Mouse (Mus musculus): Measurements from ENCODE around the gene Sesn3. TPM values are rescaled to one million over a fixed set of nuclear protein-coding genes. Genes with fewer than 3 reads are reported as not detected.

The Sesn3 gene
- total and polyA plus RNA-seq, 3 experiments, result 1.5 to 6.0 TPM; not detected in 1

- peak overlapping the region; percentile 85 for H3K27ac ChIP-seq (ENCODE audit: control insufficient read depth, low read depth, low read length)
- no peak for TF ChIP-seq ZC3H11A (IDR thresholded peaks at IDR 0.05; ENCODE audit: low read depth, low read length)
- TF ChIP-seq USF1 (IDR thresholded peaks at IDR 0.05; ENCODE audit: low read depth, low read length), result no peak
- peak; percentile 56; the same call in 1 of the 2 replicates for TF ChIP-seq ETS1 (IDR thresholded peaks at IDR 0.05; ENCODE audit: low read depth, low read length)
- no peak for TF ChIP-seq CTCF (IDR thresholded peaks at IDR 0.05 in 2 of 3, conservative IDR thresholded peaks at IDR 0.05 in 1 of 3; ENCODE audit: control insufficient read depth in 1 of 3, insufficient read depth in 1 of 3, low read depth in 2 of 3, low read length in 3 of 3, poor library complexity in 1 of 3, severe bottlenecking in 1 of 3)
- TF ChIP-seq TCF12 (IDR thresholded peaks at IDR 0.05; ENCODE audit: low read depth, low read length), result peak; percentile 61; the same call in 1 of the 2 replicates
- no peak for TF ChIP-seq MAFK (IDR thresholded peaks at IDR 0.05; ENCODE audit: borderline replicate concordance, low read depth, low read length)
- no peak for TF ChIP-seq E2F4 (IDR thresholded peaks at IDR 0.05; ENCODE audit: borderline replicate concordance, low read depth, low read length)
- TF ChIP-seq MAX (IDR thresholded peaks at IDR 0.05; ENCODE audit: low read length), result peak; percentile 49; the same call in 1 of the 2 replicates
- TF ChIP-seq BHLHE40 (IDR thresholded peaks at IDR 0.05; ENCODE audit: borderline replicate concordance, low read depth, low read length), result no peak
- TF ChIP-seq UBTF (IDR thresholded peaks at IDR 0.05; ENCODE audit: borderline replicate concordance, insufficient read depth, low read depth, low read length), result no peak
- no peak for TF ChIP-seq POLR2A (IDR thresholded peaks at IDR 0.05; ENCODE audit: control insufficient read depth in 1 of 2, insufficient read depth in 1 of 2, low read depth in 1 of 2, low read length in 2 of 2, poor library complexity in 1 of 2)
- no peak for TF ChIP-seq ELF1 (IDR thresholded peaks at IDR 0.05; ENCODE audit: low read depth, low read length)
- no peak for TF ChIP-seq HCFC1 (IDR thresholded peaks at IDR 0.05; ENCODE audit: low read depth, low read length)
- TF ChIP-seq MYC (IDR thresholded peaks at IDR 0.05; ENCODE audit: low read depth, low read length), result no peak
- TF ChIP-seq JUND (IDR thresholded peaks at IDR 0.05; ENCODE audit: low read depth, low read length), result no peak
- TF ChIP-seq EP300 (IDR thresholded peaks at IDR 0.05; ENCODE audit: low read depth in 1 of 2, low read length in 2 of 2), result peak in 1 of 2 experiments; percentile 73
- peak; percentile 57; the same call in 1 of the 2 replicates for TF ChIP-seq RCOR1 (IDR thresholded peaks at IDR 0.05; ENCODE audit: low read depth, low read length)
- no peak for TF ChIP-seq KAT2A (conservative IDR thresholded peaks at IDR 0.05; ENCODE audit: low read depth, low read length)
- TF ChIP-seq NELFE (IDR thresholded peaks at IDR 0.05; ENCODE audit: low read depth, low read length), result no peak
- peak; percentile 90 for TF ChIP-seq GATA1 (IDR thresholded peaks at IDR 0.05; ENCODE audit: low read depth, low read length)
- no peak for TF ChIP-seq MXI1 (IDR thresholded peaks at IDR 0.05; ENCODE audit: low read depth, low read length)
- no peak for TF ChIP-seq POLR2AphosphoS5 (IDR thresholded peaks at IDR 0.05; ENCODE audit: borderline replicate concordance, low read depth, low read length)
- TF ChIP-seq ZMIZ1 (IDR thresholded peaks at IDR 0.05; ENCODE audit: low read depth, low read length), result no peak
- TF ChIP-seq SIN3A (IDR thresholded peaks at IDR 0.05; ENCODE audit: low read length), result no peak
- TF ChIP-seq NRF1 (IDR thresholded peaks at IDR 0.05; ENCODE audit: insufficient read depth, low read depth, low read length, poor library complexity, severe bottlenecking), result no peak
- no peak for TF ChIP-seq SMC3 (IDR thresholded peaks at IDR 0.05; ENCODE audit: low read depth, low read length)
- TF ChIP-seq ZKSCAN1 (IDR thresholded peaks at IDR 0.05; ENCODE audit: low read depth, low read length), result no peak
- no peak for TF ChIP-seq RAD21 (IDR thresholded peaks at IDR 0.05; ENCODE audit: low read depth, low read length)
- no peak for TF ChIP-seq POLR2AphosphoS2 (IDR thresholded peaks at IDR 0.05; ENCODE audit: low read length)
- H3K27me3 ChIP-seq (ENCODE audit: control insufficient read depth in 1 of 2, insufficient read depth in 2 of 2, low read length in 2 of 2), result no peaks in the 10 kb centered on the region
- DNase-seq (ENCODE audit: low read depth, low spot score), result peak; percentile 93
- H3K9me3 ChIP-seq (replicated peaks; ENCODE audit: insufficient read depth, low read length), result no peaks in the 10 kb centered on the region
- no peak overlapping the region for H3K4me3 ChIP-seq (ENCODE audit: control insufficient read depth in 1 of 2, insufficient read depth in 1 of 2, low read depth in 2 of 2, low read length in 2 of 2)
- H3K9ac ChIP-seq (ENCODE audit: control insufficient read depth, low read depth, low read length, poor library complexity, severe bottlenecking), result no peak overlapping the region
- H3K36me3 ChIP-seq (ENCODE audit: control insufficient read depth in 1 of 2, insufficient read depth in 2 of 2, low read length in 2 of 2), result peaks cover 0 to 89% of the 10 kb centered on the region in 2 experiments; a peak in 2 of 4 replicates
- peaks cover 79 to 85% of the 10 kb centered on the region in 2 experiments for H3K4me1 ChIP-seq (ENCODE audit: control insufficient read depth in 1 of 2, insufficient read depth in 2 of 2, low read length in 2 of 2)
- no peaks in the 10 kb centered on the region for H3K79me2 ChIP-seq (ENCODE audit: control insufficient read depth, insufficient read depth, low read length, poor library complexity)
These were observed 93.0 kb downstream of the Sesn3 start for GRCm38 (mm10) chr9:14367850-14368249.

Data from MEL (cell line).